Mouse (Mus musculus) left cerebral cortex, adult 18-20 months (tissue): Measurements from ENCODE around the gene Ppp1r13b. TPM values are rescaled to one million over a fixed set of nuclear protein-coding genes. Genes with fewer than 3 reads are reported as not detected.

ENCODE experiments used
- DNase-seq, 2 experiments: peaks; one replicate each; pipeline ENCODE4 v3.0.0; 2021 to 2022; ENCODE audit warnings: low spot score in 2 of 2, mixed read lengths in 1 of 2
- total RNA-seq, 2 experiments: library from RNA; stranded (reverse); gene quantifications; 2 replicates each; pipeline ENCODE4 v1.2.3; 2021

Gene Ppp1r13b
- total RNA-seq, 2 experiments from 2014 or later = 58.8 to 67.3 TPM

- no peak for DNase-seq
Measured at GRCm38 (mm10) chr12:111887005-111887404, 20.9 kb downstream of the Ppp1r13b start.

DNA sequence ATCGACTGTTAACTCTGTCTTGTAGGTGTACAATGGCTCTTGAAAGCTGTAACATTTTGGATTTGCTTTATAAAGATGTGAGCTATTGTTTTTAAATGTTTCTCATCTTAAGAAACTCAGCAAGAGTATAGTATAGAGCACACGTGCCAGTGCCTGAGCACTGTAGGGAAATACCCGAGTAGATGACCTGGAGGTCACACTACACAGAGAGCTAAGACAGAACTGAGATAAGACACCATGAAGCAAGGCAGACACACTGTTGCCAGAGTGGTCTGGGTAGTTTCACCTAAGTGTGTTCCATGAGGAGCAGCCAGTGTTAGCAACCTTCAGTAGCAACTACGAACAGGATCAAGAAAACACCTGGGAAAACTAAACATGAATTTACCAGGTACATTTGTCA is 25.1 kb downstream of the Ppp1r13b start:
- no peak for DNase-seq

GRCm38 (mm10) chr12:111882022-111882421 is 25.9 kb downstream of the Ppp1r13b start:
- no peak for DNase-seq

DNA sequence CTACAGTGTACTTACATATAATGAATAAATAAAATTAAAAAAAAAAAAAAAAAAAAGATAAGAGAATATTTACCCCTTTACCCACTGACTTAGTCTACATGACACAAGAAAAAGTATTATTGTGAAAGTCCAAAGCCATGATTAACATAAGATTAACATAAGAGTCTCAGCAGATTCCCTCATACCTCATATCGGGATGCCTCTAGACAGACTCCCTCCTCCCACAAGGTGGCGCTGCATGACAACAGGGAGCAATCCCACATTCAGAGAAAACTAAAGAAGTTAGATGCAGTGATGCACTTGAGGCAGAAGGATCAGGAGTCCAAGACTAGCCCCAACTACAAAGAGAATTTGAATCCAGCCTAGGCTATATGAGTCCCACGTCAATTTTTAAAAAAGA is 29.7 kb downstream of the Ppp1r13b start:
- peak; percentile 84 to 85 for DNase-seq

DNA sequence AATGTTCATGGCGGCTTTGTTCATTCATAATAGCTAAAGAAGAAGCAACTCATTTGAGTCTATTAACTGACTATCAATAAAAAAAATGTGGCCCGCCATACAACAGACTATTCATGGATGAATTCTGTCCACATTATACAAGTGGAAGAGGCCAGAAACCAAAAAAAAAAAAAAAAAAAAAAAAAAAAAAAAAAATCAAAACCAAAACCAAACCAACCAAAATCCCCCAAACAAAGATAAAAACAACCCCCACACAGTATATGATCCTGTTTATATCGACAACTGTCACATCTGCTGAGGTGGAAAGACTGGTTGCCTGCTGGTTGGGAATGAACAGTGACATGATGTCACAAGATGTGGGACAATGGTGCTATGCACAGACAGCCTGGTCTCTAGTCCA is 32.4 kb downstream of the Ppp1r13b start:
- DNase-seq = no peak

GRCm38 (mm10) chr12:111874601-111875140 is 33.2 kb downstream of the Ppp1r13b start:
- DNase-seq = no peak

DNA sequence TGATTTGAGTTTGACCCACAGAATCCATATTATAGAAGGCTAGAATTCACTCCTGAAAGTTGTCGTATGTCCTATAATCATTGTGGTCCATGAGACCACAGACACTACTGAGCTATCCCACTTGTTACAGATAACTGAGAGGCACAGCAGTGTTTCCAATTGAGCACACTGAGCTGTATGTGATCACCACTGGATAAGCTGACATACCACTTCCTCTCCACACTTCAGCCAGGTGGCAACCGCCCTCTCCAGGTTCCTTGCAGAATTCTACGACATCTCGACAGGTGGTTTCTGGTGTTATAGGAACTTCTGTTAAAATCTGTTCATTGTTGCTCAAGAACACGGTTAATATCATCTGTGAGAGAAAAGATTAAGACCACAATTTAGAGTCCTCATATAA is 35.8 kb downstream of the Ppp1r13b start:
- DNase-seq = no peak

- DNase-seq = no peak
Measured at GRCm38 (mm10) chr12:111870811-111871210, 37.1 kb downstream of the Ppp1r13b start.

DNA sequence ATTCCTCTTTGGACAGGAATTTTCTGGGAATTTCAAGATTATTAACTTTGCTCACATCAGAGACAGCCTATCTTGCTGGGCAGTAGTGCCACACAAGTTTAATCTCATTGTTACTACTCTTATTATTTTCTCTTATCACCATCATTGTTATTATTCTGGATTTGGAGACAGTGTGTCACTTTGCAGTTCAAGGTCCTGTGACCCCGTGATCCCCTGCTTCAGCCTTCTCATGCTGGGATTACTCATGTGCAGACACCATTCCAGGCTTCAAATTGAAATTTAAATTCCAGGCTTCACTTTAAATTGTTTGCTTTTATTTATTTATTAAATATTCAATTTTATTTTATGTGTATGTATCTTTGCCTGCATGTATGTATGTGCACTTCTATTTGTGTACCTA is 38.1 kb downstream of the Ppp1r13b start:
- DNase-seq = no peak

GRCm38 (mm10) chr12:111864206-111864824 is 43.6 kb downstream of the Ppp1r13b start:
- no peak for DNase-seq

GRCm38 (mm10) chr12:111855448-111855847 is 52.5 kb downstream of the Ppp1r13b start:
- no peak for DNase-seq

- DNase-seq = no peak
Measured at GRCm38 (mm10) chr12:111853546-111853945, 54.4 kb downstream of the Ppp1r13b start.

- no peak for DNase-seq
Measured at GRCm38 (mm10) chr12:111853011-111853436, 54.9 kb downstream of the Ppp1r13b start.

GRCm38 (mm10) chr12:111851745-111852144 is 56.2 kb downstream of the Ppp1r13b start:
- no peak for DNase-seq

DNA sequence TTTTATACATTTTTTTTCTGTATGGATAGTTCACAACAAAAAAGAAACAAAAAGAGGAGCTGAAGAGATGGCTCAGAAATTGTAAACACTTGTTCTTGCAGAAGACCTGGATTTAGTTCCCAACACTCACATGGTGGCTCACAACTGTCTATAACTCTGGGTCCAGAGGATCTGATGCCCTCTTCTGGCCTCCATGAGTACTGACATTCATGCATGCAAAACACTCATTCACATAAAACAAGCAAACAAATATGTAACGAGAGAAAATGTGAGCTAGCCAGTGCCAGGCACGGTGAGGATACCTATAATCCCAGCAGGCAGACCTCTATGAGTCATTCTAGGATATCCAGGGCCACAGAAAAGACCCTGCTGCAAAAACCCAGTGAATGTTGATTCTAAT is 56.7 kb downstream of the Ppp1r13b start:
- no peak for DNase-seq

DNA sequence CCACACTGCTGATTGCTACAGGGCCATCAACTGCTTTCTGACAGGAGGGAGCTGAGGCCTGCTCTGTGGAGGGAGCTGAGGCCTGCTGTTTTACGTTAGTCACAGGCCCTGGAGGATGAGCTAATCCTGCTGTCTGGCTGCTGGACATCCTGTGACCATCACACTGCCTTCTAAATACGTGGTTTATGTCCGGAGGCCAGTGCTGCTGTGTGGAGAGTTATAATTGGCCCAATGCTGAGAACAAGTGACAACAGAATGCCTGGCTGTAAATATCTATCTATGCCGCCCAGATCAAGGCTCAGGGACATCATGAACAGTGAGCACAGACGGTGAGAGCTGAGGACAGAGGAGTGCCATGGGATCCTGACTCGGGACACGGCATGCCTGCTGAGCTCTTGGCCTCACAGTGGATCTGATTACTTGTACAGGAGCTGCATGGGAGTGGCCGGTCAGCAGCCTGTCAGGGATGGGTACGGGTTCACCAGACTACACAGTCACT is 59.6 kb downstream of the Ppp1r13b start:
- no peak for DNase-seq

DNA sequence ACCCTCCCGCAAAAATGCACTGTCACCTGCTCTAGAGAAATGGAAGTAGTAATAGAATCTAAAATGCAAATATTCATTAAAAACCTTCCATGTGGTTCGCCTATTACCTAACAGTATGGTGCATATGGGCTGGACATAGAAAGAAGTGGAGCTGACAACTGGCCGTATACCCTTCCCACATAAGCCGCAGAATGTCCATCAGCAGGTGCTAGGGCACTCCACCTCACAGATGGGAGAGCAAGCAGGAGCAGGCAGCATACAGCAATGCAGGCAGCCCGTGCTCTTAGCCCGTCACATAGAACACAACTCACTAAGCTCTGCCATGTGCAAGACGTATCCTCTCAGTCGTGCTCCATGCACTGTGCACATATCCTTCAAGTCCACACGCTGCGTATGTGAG is 61.1 kb downstream of the Ppp1r13b start:
- no peak for DNase-seq

DNA sequence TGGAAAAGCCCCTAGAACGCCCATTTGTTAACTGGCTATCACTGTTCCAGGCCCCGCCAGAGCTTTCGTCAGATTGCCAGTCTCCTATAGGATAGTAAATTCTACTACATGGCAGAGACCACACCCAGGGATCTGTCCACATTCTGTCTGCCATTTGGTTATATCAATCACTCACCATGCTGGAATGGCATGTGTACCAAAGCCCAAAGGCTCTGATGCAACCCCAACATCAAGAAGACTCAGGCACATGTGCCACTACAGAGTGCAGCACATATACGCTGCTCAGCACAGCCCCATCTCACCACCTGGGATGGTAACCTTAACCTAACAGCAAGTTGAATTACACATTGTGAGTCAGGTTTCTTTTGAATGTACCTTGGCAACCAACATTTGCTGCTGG is 62.0 kb downstream of the Ppp1r13b start:
- no peak for DNase-seq

- no peak for DNase-seq
Measured at GRCm38 (mm10) chr12:111843470-111843869, 64.4 kb downstream of the Ppp1r13b start.

GRCm38 (mm10) chr12:111842565-111843433 is 65.1 kb downstream of the Ppp1r13b start:
- no peak for DNase-seq

GRCm38 (mm10) chr12:111833457-111833856 is 74.5 kb downstream of the Ppp1r13b start:
- no peak for DNase-seq

DNA sequence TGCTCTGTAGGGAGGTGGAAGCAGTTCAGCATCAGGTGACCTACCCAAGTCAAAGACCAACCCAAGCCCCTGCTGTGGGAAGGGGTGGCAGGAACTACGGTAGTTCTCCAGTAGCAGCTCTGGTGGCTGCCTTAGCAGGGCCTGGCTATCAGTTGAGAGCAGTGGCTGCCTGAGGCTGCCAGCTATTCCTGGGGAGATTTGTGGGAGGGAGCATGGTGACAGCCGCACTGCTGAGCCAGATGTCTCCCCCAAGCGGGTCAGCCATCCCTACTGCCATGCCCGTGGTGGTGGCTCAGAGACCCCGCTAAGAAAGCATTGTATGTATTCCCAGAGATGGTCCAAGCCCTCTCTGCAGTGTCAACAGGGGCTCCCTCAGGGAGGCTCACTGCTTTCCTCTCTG is 75.3 kb downstream of the Ppp1r13b start:
- no peak for DNase-seq
